Mouse (Mus musculus) embryonic facial prominence, embryonic 14.5 days (tissue): ENCODE measurements around the gene Prkcz. TPM values are rescaled to one million over a fixed set of nuclear protein-coding genes. Genes with fewer than 3 reads are reported as not detected.

Experiments
- ATAC-seq: fragments of 200-750 bp; cut with Nextera tagmentation; 2 replicates; pipeline ENCODE4 v1.8.0; 2017; ENCODE audit warnings: low read depth, moderate number of reproducible peaks, moderate TSS enrichment
- DNase-seq: peaks from one replicate; pipeline ENCODE4 v3.0.0-alpha.2; 2015; ENCODE audit warnings: low spot score
- H3K27ac ChIP-seq: fragments of 300-500 bp; sonication (generic); replicated peaks from 2 replicates; pipeline ENCODE4 v1.5.1; 2014; ENCODE audit warnings: low read depth, mild to moderate bottlenecking, low read length, moderate library complexity
- H3K27me3 ChIP-seq: fragments of 300-500 bp; sonication (generic); replicated peaks from 2 replicates; pipeline ENCODE4 v1.6.1; 2014; ENCODE audit warnings: low read length; ENCODE audit not compliant: control insufficient read depth, insufficient read depth
- H3K36me3 ChIP-seq: fragments of 300-500 bp; sonication (generic); 2 replicates; pipeline ENCODE4 v1.6.1; 2014; ENCODE audit warnings: low read length, mixed read lengths; ENCODE audit not compliant: control insufficient read depth, insufficient read depth
- H3K4me1 ChIP-seq: fragments of 300-500 bp; sonication (generic); 2 replicates; pipeline ENCODE4 v1.6.1; 2014; ENCODE audit warnings: antibody characterized with exemption, low read length; ENCODE audit not compliant: control insufficient read depth, insufficient read depth
- H3K4me2 ChIP-seq: fragments of 300-500 bp; sonication (generic); 2 replicates; pipeline ENCODE4 v1.6.1; 2014; ENCODE audit warnings: low read depth, mild to moderate bottlenecking, low read length, moderate library complexity, mixed read lengths
- H3K4me3 ChIP-seq: fragments of 300-500 bp; sonication (generic); 2 replicates; pipeline ENCODE4 v1.5.1; 2014; ENCODE audit warnings: low read depth, mild to moderate bottlenecking, low read length
- H3K9ac ChIP-seq: fragments of 300-500 bp; sonication (generic); 2 replicates; pipeline ENCODE4 v1.6.1; 2014; ENCODE audit warnings: low read depth, mild to moderate bottlenecking, low read length, moderate library complexity, mixed read lengths
- H3K9me3 ChIP-seq: fragments of 300-500 bp; sonication (generic); 2 replicates; pipeline ENCODE4 v1.6.1; 2016; ENCODE audit warnings: low read length; ENCODE audit not compliant: control insufficient read depth
- whole genome bisulfite sequencing: fragments of 180-500 bp; shearing (Covaris S2); extraction: QIAGEN DNeasy Blood & Tissue Kit; methylation state at CpG from one replicate; pipeline ENCODE4 v1.1.7; 2014; 5-methylcytosine and 5-hydroxymethylcytosine counted together
- polyA plus RNA-seq: library from polyadenylated mRNA; unstranded; fragments of >200 nt; fragmentation: Nextera tagmentation; extraction: Ambion mirVana; gene quantifications from 2 replicates; pipeline ENCODE4 v1.2.1, GENCODE M21; 2014

Prkcz gene
- polyA plus RNA-seq, 1 experiment from 2014 or later: 9.8 TPM

DNA sequence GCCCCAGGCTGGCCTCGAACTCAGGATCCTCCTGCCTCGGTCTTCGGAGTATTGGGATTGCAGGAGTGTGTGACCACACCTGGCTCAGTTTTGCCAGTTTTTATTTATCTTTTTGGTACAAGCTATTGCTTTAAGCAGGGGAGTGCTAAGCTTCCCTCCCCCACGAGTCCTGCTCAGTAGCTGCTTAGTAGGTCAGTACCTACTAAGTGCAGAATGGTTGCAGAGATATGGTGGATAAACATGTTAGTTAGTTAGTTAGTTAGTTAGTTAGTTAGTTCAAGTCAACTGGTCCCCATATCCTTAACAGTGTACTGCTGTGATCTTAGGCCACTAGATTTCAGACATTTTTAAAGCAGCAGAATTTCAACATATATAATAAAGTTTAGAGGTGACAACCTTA, 75.1 kb downstream of the Prkcz start:
- no peaks in the 10 kb centered on the region for H3K9me3 ChIP-seq
- H3K4me3 ChIP-seq: no peak overlapping the region
- no peak overlapping the region for H3K27ac ChIP-seq
- no peak for ATAC-seq
- no peaks in the 10 kb centered on the region for H3K27me3 ChIP-seq
- H3K4me2 ChIP-seq: no peak overlapping the region
- no peak for DNase-seq
- peaks cover 42% of the 10 kb centered on the region for H3K4me1 ChIP-seq
- WGBS: 95% methylated on average over 4 of the region's 4 CpGs
- H3K36me3 ChIP-seq: no peaks in the 10 kb centered on the region
- H3K9ac ChIP-seq: no peak overlapping the region

DNA sequence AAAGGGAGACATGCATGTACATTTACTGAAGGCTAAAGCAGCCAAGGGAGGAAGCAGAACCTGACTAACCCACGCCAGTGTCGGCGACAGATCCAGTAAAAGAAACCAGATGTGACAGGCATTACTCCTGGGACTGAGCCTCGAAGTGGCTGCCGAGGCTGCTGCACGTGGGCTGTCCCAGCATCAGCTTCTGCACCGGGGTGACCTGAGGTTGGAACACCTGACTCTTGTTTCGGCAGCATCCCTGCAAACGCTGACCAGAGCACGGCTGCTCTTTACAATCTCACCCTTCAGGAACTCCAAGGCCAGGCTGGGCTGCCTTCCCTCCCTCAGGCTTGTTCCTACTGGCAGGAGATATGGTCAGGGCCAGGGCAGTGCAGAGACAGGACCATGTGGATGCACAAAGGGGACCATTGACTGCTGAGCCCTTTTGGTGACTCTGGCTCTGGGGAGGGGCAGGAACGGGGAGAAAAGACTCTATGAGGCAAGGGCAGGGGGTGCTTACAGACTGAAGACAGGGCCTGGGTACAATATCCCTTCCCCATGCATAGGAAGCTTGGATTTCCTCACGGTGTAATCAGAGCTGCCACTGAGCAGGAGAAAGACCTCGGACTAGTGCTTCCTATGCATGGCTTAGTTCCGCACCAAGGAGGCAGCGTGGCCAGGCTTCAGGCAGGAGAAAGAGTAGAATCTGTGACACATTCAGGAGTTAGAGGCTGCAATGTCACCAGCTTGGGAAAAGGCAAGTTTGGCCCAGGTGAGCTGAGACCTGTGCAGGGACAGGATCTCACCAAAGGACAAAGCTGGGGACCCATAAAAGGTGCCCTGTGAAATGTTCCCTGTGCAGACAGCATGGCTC, 76.4 kb downstream of the Prkcz start:
- Histone ChIP-seq H3K9ac (0 out of 2 replicates have a peak overlapping the region, but pooled peaks have one; percentile 20), H3K9me3 (no peaks in the 10 kb centered on the region), H3K4me3 (no peak overlapping the region), H3K4me2 (no peak overlapping the region), H3K27me3 (no peaks in the 10 kb centered on the region), H3K4me1 (peaks cover 52% of the 10 kb centered on the region), H3K27ac (peak overlapping the region; percentile 98), H3K36me3 (no peaks in the 10 kb centered on the region)
- ATAC-seq (no peak), DNase-seq (peak; percentile 16)
- 28% methylated on average over 15 of the region's 15 CpGs for WGBS

DNA sequence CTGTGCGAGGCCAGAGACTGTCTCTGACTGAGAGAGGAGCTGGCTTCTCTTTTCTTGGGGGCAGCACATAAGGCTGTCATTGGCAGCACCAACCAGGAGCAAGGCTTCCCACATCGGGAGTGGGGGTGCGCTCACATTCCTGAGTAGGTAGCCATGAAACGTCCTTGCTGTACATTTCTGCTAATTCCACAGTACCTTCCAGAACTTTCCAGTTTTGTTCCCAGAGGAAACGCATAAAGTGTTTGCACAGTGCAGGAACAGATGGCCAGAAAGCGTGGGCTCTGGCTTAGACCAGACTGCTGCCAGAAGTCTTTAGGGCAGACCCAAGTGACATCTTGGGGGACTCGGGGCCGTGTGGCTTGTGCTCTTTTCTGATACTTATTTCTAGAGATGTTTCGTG, 77.6 kb downstream of the Prkcz start:
- DNase-seq: peak; percentile 72
- 30% methylated on average over 9 of the region's 9 CpGs for WGBS
- peak; percentile 30 for ATAC-seq

DNA sequence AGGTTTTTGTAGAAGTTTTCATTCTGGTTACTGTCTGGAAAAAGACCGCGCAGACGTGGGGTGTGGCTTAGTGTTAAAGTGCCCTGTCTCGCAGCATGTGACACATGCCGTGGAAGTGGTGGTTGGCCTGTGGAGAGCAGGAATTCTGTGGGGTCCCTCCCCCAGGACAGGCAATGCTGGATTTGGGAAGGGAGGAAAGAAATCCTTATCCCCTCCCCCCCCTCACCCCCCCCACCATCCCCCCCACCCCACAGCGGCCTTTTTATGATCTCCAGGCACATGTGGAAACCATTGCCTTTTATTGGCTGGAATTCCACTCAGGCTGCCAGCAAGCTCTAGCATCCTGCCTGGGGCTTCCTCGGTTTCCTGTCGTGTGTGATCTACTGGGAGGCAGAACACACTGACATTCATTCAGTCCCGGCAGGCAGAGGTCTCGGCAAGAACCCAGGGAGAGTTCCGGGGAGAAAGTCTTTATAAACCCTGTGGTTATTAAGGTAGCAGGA, 78.1 kb downstream of the Prkcz start:
- peak overlapping the region; percentile 98 for H3K27ac ChIP-seq
- H3K9me3 ChIP-seq: no peaks in the 10 kb centered on the region
- peaks cover 61% of the 10 kb centered on the region for H3K4me1 ChIP-seq
- H3K36me3 ChIP-seq: no peaks in the 10 kb centered on the region
- H3K9ac ChIP-seq: peak overlapping the region; percentile 51
- 6% methylated on average over 10 of the region's 11 CpGs for WGBS
- no peaks in the 10 kb centered on the region for H3K27me3 ChIP-seq
- peak overlapping the region; percentile 50 for H3K4me2 ChIP-seq
- DNase-seq: peak; percentile 95
- peak; percentile 85 for ATAC-seq
- H3K4me3 ChIP-seq: peak overlapping the region; percentile 16

More for the DNA sequence above, 77.6 kb downstream of the Prkcz start:
- Histone ChIP-seq H3K4me1 (peaks cover 56% of the 10 kb centered on the region), H3K9ac (peak overlapping the region; percentile 51), H3K27ac (peak overlapping the region; percentile 98), H3K36me3 (no peaks in the 10 kb centered on the region), H3K27me3 (no peaks in the 10 kb centered on the region), H3K4me2 (peak overlapping the region; percentile 50), H3K9me3 (no peaks in the 10 kb centered on the region), H3K4me3 (peak overlapping the region; percentile 16)

DNA sequence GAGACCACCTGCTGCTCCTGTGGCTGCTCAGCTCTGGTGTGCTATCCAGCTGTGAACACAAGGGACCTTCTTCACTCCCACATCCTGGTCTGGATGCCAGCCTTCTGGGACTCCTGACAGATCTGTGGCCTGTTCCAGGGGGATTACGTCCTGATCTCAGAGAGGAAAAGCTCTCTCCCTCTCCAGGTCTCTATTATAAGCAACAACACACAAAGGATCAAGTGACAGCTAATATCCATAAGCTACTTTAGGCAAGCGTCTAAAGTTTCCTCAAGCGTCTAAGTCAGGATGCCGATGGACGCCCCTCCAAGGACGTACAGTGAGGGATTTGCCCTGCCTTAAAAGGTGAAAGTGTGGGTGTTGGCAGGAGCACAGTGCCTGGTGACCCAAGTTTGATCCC, 78.9 kb downstream of the Prkcz start:
- H3K27me3 ChIP-seq: no peaks in the 10 kb centered on the region
- peak overlapping the region; percentile 50; the same call in 1 of the 2 replicates for H3K4me2 ChIP-seq
- H3K36me3 ChIP-seq: no peaks in the 10 kb centered on the region
- 0 out of 2 replicates have a peak overlapping the region, but pooled peaks have one; percentile 9 for H3K9ac ChIP-seq
- peak; percentile 79 for DNase-seq
- WGBS: 21% methylated on average over 6 of the region's 6 CpGs
- H3K9me3 ChIP-seq: no peaks in the 10 kb centered on the region
- no peak overlapping the region for H3K4me3 ChIP-seq
- ATAC-seq: peak; percentile 31; the same call in 1 of the 2 replicates
- peaks cover 63% of the 10 kb centered on the region for H3K4me1 ChIP-seq
- H3K27ac ChIP-seq: peak overlapping the region; percentile 98

DNA sequence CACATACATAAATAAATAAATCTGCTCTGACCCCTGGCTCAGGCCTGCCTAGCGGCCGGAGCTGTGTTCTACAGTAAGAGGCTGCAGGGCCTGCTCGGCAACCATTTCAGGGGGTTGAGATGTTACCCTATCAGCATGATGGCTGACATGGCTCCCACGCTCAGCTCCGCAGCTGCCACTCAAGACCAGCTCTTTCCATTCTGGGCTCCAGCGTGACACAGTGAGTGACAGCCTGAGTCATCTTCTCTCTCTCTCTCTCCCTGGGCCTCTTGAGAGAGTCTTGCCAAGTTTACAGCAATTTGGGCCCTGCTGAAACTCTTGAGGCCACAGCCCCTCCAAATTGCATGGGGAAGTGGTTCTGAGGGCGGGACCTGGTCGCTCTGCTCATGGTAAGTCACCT, 79.5 kb downstream of the Prkcz start:
- Histone ChIP-seq H3K9ac (peak overlapping the region; percentile 9; the same call in 1 of the 2 replicates), H3K4me2 (no peak overlapping the region), H3K36me3 (no peaks in the 10 kb centered on the region), H3K9me3 (no peaks in the 10 kb centered on the region), H3K27ac (peak overlapping the region; percentile 98), H3K27me3 (no peaks in the 10 kb centered on the region), H3K4me1 (peaks cover 63% of the 10 kb centered on the region), H3K4me3 (no peak overlapping the region)
- peak; percentile 38 for DNase-seq
- 91% methylated on average over 8 of the region's 8 CpGs for WGBS
- ATAC-seq: no peak

DNA sequence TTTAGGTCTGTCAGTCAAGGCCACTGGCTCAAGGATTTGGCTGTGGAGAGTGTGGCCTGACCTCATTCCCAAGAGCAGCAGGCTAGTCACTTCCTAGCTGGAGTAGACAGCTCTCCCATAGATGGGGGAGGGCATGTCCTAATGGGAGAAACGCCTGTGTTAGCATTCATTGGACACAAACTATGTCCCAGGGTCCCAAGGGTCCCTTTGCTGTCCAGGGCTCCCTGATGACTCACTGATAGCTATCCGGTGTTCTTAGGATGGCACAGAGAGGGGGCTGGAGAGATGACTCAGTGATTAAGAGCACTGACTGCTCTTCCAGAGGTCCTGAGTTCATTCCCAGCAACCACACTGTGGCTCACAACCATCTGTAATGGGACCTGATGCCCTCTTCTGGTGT, 79.9 kb downstream of the Prkcz start:
- Histone ChIP-seq H3K27ac (peak overlapping the region; percentile 98), H3K4me2 (no peak overlapping the region), H3K4me1 (peaks cover 63% of the 10 kb centered on the region), H3K9ac (no peak overlapping the region), H3K9me3 (no peaks in the 10 kb centered on the region), H3K4me3 (no peak overlapping the region), H3K36me3 (no peaks in the 10 kb centered on the region), H3K27me3 (no peaks in the 10 kb centered on the region)
- DNase-seq (no peak), ATAC-seq (no peak)
- 77% methylated on average over 2 of the region's 2 CpGs for WGBS

DNA sequence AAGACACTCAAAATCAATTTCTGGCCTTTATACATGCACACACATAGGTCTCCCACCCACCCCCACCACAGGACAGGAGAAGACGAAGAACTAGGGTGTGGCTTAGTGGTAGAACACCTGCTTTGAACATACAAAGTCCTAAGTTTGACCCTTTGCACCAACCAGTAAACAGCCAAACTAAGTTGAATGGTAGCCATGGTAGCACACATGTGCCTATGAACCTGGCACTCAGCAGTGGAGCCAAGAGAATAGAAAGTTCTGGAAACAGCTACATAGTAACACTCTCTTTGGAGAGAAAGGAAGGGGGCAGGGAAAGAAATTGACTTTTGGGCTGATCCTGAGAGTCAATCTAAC, 80.4 kb downstream of the Prkcz start:
- 86% methylated on average over 1 of the region's 1 CpGs for WGBS
- Histone ChIP-seq H3K36me3 (no peaks in the 10 kb centered on the region), H3K27me3 (no peaks in the 10 kb centered on the region), H3K27ac (no peak overlapping the region), H3K4me3 (no peak overlapping the region), H3K9ac (no peak overlapping the region), H3K4me2 (no peak overlapping the region), H3K4me1 (peaks cover 63% of the 10 kb centered on the region), H3K9me3 (no peaks in the 10 kb centered on the region)
- DNase-seq (no peak), ATAC-seq (no peak)
